Mouse (Mus musculus) left cerebral cortex, postnatal 10 days (tissue): ENCODE results near the gene B230104I21Rik. TPM values are rescaled to one million over a fixed set of nuclear protein-coding genes. Genes with fewer than 3 reads are reported as not detected.

Experiments used
- DNase-seq, 2 experiments: peaks; one replicate each; pipeline ENCODE4 v3.0.0; 2021 to 2022; ENCODE audit warnings: low spot score in 2 of 2, mixed read lengths in 1 of 2; ENCODE audit errors: extremely low spot score in 1 of 2
- intact Hi-C: fragments of 180-260 bp; cut with DNase I; formaldehyde crosslinking; loops from one replicate; pipeline ENCODE4 v1.15.1; 2025
- total RNA-seq, 2 experiments: library from RNA; stranded (reverse); gene quantifications; 2 replicates each; pipeline ENCODE4 v1.2.3; 2021

B230104I21Rik gene
- total RNA-seq, 2 experiments from 2014 or later: not detected

GRCm38 (mm10) chr4:154386810-154387209 lies 50.9 kb downstream of the B230104I21Rik start:
- peak in 1 of 2 experiments; percentile 11 for DNase-seq
- intact Hi-C loops: no loop called here

GRCm38 (mm10) chr4:154389641-154390040 lies 53.7 kb downstream of the B230104I21Rik start:
- intact Hi-C loops: no loop called here

GRCm38 (mm10) chr4:154390333-154391080 lies 54.6 kb downstream of the B230104I21Rik start:
- DNase-seq: peak; percentile 42 to 57
- intact Hi-C loops: no loop called here

More at GRCm38 (mm10) chr4:154389641-154390040, 53.7 kb downstream of the B230104I21Rik start:
- DNase-seq: no peak

DNA sequence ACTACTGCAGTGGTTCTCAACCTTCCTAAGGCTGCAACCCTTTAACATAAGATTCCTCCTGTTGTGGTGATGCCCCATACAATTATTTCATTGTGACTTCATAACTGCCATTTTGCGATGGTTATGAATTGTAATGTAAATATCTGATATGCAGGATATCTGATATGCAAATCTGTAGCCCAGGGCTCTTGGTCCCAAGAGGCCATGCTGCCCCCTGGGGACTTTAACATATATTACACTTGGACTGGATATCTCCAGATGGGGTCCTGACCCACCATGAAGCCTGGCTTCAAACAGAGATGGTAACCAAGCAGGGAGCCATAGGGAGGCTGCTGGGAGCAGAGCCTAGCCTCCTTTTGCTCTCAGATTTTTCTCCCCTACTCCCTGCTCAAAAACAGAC lies 56.7 kb downstream of the B230104I21Rik start:
- DNase-seq: no peak
- intact Hi-C loops: no loop called here

GRCm38 (mm10) chr4:154393196-154394122 lies 57.5 kb downstream of the B230104I21Rik start:
- peak; percentile 11 to 77 for DNase-seq

GRCm38 (mm10) chr4:154394123-154394722 lies 58.3 kb downstream of the B230104I21Rik start:
- peak; percentile 20 to 30 for DNase-seq

More at GRCm38 (mm10) chr4:154393196-154394122, 57.5 kb downstream of the B230104I21Rik start:
- intact Hi-C loops: no loop called here

DNA sequence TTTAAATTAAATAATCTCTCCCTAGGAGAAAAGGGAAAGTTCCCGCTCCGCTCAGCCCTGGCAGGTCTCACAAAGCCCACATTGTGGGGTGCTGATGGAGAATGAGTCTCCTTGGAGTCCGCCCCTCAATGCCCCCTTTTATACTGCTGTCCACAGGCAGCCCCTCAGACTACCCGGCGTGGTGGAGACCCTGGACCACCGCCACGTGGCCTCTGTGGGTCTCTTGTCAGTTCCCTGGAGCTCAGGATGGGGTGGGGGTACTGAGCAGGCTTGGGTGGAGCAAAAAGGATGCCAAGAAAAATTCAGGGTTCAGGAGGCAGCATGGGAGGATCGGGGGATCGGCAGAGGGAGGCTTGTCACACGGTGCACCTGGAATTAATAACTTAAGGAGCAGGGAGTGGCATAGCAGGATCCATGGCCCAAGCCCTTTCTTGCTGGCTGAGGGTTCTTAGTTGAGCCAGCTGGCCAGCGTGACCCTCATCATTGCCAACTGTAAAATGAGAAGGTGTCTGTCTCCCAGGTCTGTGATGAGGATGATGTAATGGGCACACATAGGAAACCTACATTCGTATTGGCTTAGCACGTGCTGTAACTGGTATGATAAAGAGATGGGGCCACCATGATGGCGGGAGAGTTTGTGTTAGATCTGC lies 60.9 kb downstream of the B230104I21Rik start:
- peak in 1 of 2 experiments; percentile 55 for DNase-seq
- intact Hi-C loops: no loop called here

More at GRCm38 (mm10) chr4:154394123-154394722, 58.3 kb downstream of the B230104I21Rik start:
- intact Hi-C loops: no loop called here

Other genes with a start within 250 kb of the B230104I21Rik start
- 1 to 10 TPM; 1.0 to 1.6 TPM for gene Trp73, start 195.9 kb upstream of the B230104I21Rik start, total RNA-seq
- gene Wrap73, start 193.8 kb upstream of the B230104I21Rik start, total RNA-seq: 10 to 100 TPM; 24.4 to 25.1 TPM
- gene Tprgl, start 175.5 kb upstream of the B230104I21Rik start, total RNA-seq: 100 to 1,000 TPM; 136 to 140 TPM
- gene Megf6, start 165.4 kb upstream of the B230104I21Rik start, total RNA-seq: 10 to 100 TPM in 1 of 2 experiments, 1 to 10 TPM in 1; 9.2 to 16.3 TPM
- under 1 TPM; 0.21 to 0.69 TPM for gene Arhgef16, start 34.5 kb upstream of the B230104I21Rik start, total RNA-seq